Mouse (Mus musculus) liver, adult 2 months (tissue): ENCODE results near the gene Rps11. TPM values are rescaled to one million over a fixed set of nuclear protein-coding genes. Genes with fewer than 3 reads are reported as not detected.

ENCODE experiments used
- DNase-seq: peaks from one replicate; pipeline ENCODE4 v3.0.0-alpha.2; 2011; ENCODE audit warnings: low read depth, low spot score; ENCODE audit errors: extremely low read depth
- H3K27ac ChIP-seq: fragments of 200-500 bp; replicated peaks from 2 replicates; pipeline ENCODE4 v1.5.1; 2012; ENCODE audit warnings: low read depth, mild to moderate bottlenecking, control low read depth, inconsistent platforms, low read length; ENCODE audit not compliant: insufficient read depth
- H3K27me3 ChIP-seq: fragments of 200-500 bp; 2 replicates; pipeline ENCODE4 v1.6.1; 2012; ENCODE audit warnings: mild to moderate bottlenecking, moderate library complexity, low read length, inconsistent platforms; ENCODE audit not compliant: control insufficient read depth, insufficient read depth
- H3K36me3 ChIP-seq: fragments of 200-500 bp; 2 replicates; pipeline ENCODE4 v1.6.1; 2012; ENCODE audit warnings: low read length, inconsistent platforms; ENCODE audit not compliant: control insufficient read depth, insufficient read depth
- H3K4me1 ChIP-seq: fragments of 200-500 bp; 2 replicates; pipeline ENCODE4 v1.6.1; 2011; ENCODE audit warnings: low read length; ENCODE audit not compliant: control insufficient read depth, insufficient read depth
- H3K4me3 ChIP-seq: fragments of 200-500 bp; 2 replicates; pipeline ENCODE4 v1.5.1; 2011; ENCODE audit warnings: low read depth, mild to moderate bottlenecking, control low read depth, low read length, moderate library complexity; ENCODE audit not compliant: insufficient read depth
- H3K79me2 ChIP-seq: fragments of 200-500 bp; 2 replicates; pipeline ENCODE4 v1.6.1; 2012; ENCODE audit warnings: inconsistent platforms, mild to moderate bottlenecking, low read length, moderate library complexity; ENCODE audit not compliant: control insufficient read depth, insufficient read depth
- H3K9ac ChIP-seq: fragments of 200-500 bp; 2 replicates; pipeline ENCODE4 v1.6.1; 2012; ENCODE audit warnings: low read depth, mild to moderate bottlenecking, control low read depth, inconsistent platforms, low read length
- CTCF ChIP-seq: fragments of 200-500 bp; IDR thresholded peaks from 2 replicates; pipeline ENCODE4 v1.5.1; 2011; ENCODE audit warnings: low read depth, low read length, control low read depth
- POLR2A ChIP-seq: fragments of 200-500 bp; IDR thresholded peaks from 2 replicates; pipeline ENCODE4 v1.6.1; 2011; ENCODE audit warnings: low read length, control low read depth; ENCODE audit not compliant: insufficient read depth; ENCODE audit errors: extremely low read depth
- WGBS: fragments of 180-500 bp; shearing (Covaris S2); methylation state at CpG from one replicate; pipeline ENCODE4 v1.1.7; 2018; 5-methylcytosine and 5-hydroxymethylcytosine counted together
- polyA plus RNA-seq: library from polyadenylated mRNA; depleted of rRNA; stranded (reverse); fragments of >200 nt; gene quantifications from 2 replicates; pipeline ENCODE4 v1.2.3, GENCODE M21; 2012
- total RNA-seq: library from RNA; depleted of rRNA; stranded (reverse); fragments of >200 nt; gene quantifications from 2 replicates; pipeline ENCODE4 v1.2.3, GENCODE M21; 2014

Gene Rps11
- total and polyA plus RNA-seq, 2 experiments: 95.1 to 355 TPM

GRCm38 (mm10) chr7:45139904-45140723 lies 15.9 kb upstream of the Rps11 start:
- Histone ChIP-seq H3K9ac (no peak overlapping the region), H3K4me3 (no peak overlapping the region), H3K79me2 (no peaks in the 10 kb centered on the region), H3K27ac (peak overlapping the region; percentile 35), H3K4me1 (peaks cover 11% of the 10 kb centered on the region), H3K27me3 (no peaks in the 10 kb centered on the region), H3K36me3 (peaks cover 17% of the 10 kb centered on the region; the same call in 1 of the 2 replicates)
- no peak for TF ChIP-seq POLR2A
- TF ChIP-seq CTCF: no peak
- peak; percentile 48 for DNase-seq
- WGBS: 47% methylated on average over 8 of the region's 8 CpGs

DNA sequence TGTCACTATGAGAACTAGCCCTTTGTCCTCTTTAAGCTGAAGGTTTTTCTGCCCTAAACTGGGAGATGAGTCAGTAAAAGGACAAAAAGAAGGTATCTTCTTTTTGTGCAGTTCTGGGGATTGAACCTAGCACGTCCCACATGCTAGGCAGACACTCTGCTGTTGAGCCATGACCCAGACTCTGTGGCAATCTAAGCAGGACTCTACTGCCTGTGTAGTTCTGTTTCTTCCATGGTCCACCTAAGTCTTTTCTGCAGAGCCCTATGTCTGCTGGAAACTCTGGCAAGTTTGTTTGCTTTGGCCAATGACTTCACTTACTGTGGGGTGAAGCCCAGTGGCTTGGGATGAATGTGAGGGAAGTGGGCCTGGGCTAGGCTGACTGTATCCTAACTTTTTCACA lies 14.2 kb upstream of the Rps11 start:
- H3K79me2 ChIP-seq: no peaks in the 10 kb centered on the region; the same call in 1 of the 2 replicates
- peaks cover 11% of the 10 kb centered on the region for H3K4me1 ChIP-seq
- H3K9ac ChIP-seq: no peak overlapping the region
- WGBS: 91% methylated on average over 1 of the region's 1 CpGs
- no peak overlapping the region for H3K27ac ChIP-seq
- TF ChIP-seq POLR2A (no peak), CTCF (no peak)
- H3K36me3 ChIP-seq: peaks cover 7% of the 10 kb centered on the region; the same call in 1 of the 2 replicates
- H3K4me3 ChIP-seq: no peak overlapping the region
- no peak for DNase-seq
- H3K27me3 ChIP-seq: no peaks in the 10 kb centered on the region

DNA sequence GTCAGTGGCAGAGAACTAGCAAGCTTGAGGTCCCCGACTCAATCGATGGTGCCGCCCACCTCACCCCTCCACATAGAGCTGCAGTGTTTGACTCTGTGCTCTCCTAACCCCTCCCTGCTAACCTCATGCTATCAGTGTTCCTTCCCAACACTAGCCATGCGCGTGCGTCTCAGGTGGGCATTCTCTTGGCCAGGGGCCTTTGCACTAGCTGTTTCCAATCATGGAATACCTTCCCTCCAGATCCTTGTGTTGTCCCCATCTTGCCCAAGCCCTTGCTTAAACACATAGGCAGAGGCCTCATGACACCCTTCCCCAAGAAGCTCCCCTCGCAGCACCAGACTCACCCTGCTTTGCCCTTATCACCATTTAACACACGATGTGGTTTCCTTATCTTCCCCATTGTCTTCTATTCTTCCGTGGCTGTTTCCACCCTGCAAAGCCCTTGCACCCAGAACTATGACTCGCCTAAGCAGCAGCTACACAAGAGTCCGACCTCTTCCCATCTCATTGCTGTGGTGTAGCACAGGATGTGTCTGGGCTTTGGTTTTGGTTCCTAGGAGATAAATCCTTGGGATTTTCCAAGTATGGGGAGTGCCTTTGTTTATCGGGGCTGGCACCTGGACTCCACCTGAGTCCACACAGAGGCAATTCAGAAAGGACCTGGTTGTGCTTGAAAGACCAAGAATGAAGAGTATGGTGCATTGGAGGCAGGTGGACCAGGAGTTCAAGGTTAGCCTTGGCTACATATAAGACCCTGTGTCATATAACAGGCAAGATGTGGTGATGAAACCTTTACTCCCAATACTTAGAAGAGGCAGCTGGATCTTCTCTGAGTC lies 13.2 kb upstream of the Rps11 start:
- H3K4me3 ChIP-seq: no peak overlapping the region
- H3K36me3 ChIP-seq: peaks cover 3% of the 10 kb centered on the region; the same call in 1 of the 2 replicates
- H3K4me1 ChIP-seq: peaks cover 11% of the 10 kb centered on the region
- no peak overlapping the region for H3K27ac ChIP-seq
- TF ChIP-seq CTCF: no peak
- no peak for TF ChIP-seq POLR2A
- H3K79me2 ChIP-seq: no peaks in the 10 kb centered on the region; the same call in 1 of the 2 replicates
- WGBS: 66% methylated on average over 12 of the region's 12 CpGs
- no peak for DNase-seq
- no peak overlapping the region for H3K9ac ChIP-seq
- H3K27me3 ChIP-seq: no peaks in the 10 kb centered on the region

DNA sequence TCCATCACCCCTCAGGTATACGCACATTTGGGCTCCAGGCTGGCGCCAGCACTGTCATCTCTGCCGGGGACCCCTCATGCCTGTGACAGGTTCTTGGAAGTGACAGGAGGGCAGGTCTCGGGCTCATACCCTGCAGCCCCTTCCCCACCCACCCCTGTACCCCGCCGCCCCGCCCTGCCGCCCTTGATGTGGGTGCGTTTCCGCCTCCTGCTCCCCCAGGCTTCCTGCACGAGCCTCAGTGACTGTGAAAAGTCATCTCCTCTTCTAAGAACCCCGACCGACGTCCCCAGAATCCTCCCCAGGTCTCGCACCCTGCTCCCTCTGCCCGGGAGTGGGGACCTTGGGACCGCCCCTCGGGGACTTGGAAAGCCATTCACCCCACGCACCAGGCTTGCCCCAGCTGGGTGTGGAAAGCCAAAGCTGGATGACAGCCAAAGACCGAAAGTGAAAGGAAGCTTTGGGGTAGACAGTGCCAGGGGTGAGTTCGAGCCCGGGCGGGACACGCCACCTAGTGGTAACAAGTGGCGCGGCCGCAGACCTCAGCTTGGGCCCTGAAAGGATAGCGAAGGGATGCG lies 11.8 kb upstream of the Rps11 start, which contains the start of the genes Gm45713 and Flt3l:
Gene Gm45713 (minus strand): TSS at position 239 of the 575 bp plus-strand sequence.
Gene Flt3l (minus strand): TSS at position 440 of the 575 bp plus-strand sequence.
- DNase-seq: peak; percentile 77
- H3K27me3 ChIP-seq: no peaks in the 10 kb centered on the region
- H3K9ac ChIP-seq: peak within 1 kb of the TSS; percentile 76
- peaks cover 21% of the 10 kb centered on the region for H3K4me1 ChIP-seq
- no peaks in the 10 kb centered on the region; the same call in 1 of the 2 replicates for H3K79me2 ChIP-seq
- H3K4me3 ChIP-seq: peak within 1 kb of the TSS; percentile 70
- WGBS: 4% methylated on average over 29 of the region's 29 CpGs
- peak; percentile 97 for TF ChIP-seq CTCF
- no peak for TF ChIP-seq POLR2A
- H3K27ac ChIP-seq: peak within 1 kb of the TSS; percentile 74
- no peaks in the 10 kb centered on the region for H3K36me3 ChIP-seq

GRCm38 (mm10) chr7:45135370-45135769 lies 11.1 kb upstream of the Rps11 start:
- H3K4me1 ChIP-seq: peaks cover 21% of the 10 kb centered on the region
- H3K9ac ChIP-seq: peak overlapping the region; percentile 76
- H3K79me2 ChIP-seq: no peaks in the 10 kb centered on the region; the same call in 1 of the 2 replicates
- peak overlapping the region; percentile 70; the same call in 1 of the 2 replicates for H3K4me3 ChIP-seq
- DNase-seq: no peak
- H3K27me3 ChIP-seq: no peaks in the 10 kb centered on the region
- H3K27ac ChIP-seq: no peak overlapping the region
- TF ChIP-seq CTCF (no peak), POLR2A (no peak)
- no peaks in the 10 kb centered on the region for H3K36me3 ChIP-seq
- 85% methylated on average over 3 of the region's 3 CpGs for WGBS
